Mouse (Mus musculus) stomach, postnatal 0 days (tissue): ENCODE data around the gene Tnr. TPM values are rescaled to one million over a fixed set of nuclear protein-coding genes. Genes with fewer than 3 reads are reported as not detected.
"Not testable (repeated sequence)": the region's sequence is repeated elsewhere in the genome, so short reads cannot be mapped to it uniquely, and the experiment has no call there.

Experiments
- ATAC-seq: fragments of 200-750 bp; cut with Nextera tagmentation; 2 replicates; pipeline ENCODE4 v1.8.0; 2017; ENCODE audit not compliant: low FRiP score, low TSS enrichment
- DNase-seq: peaks from one replicate; pipeline ENCODE4 v3.0.0-alpha.2; 2016; ENCODE audit warnings: low spot score
- H3K27ac ChIP-seq: fragments of 300-500 bp; sonication (generic); replicated peaks from 2 replicates; pipeline ENCODE4 v1.5.1; 2014; ENCODE audit warnings: mild to moderate bottlenecking, control low read depth
- H3K27me3 ChIP-seq: fragments of 300-500 bp; sonication (generic); 2 replicates; pipeline ENCODE4 v1.6.1; 2014; ENCODE audit warnings: low read length; ENCODE audit not compliant: control insufficient read depth, insufficient read depth
- H3K36me3 ChIP-seq: fragments of 300-500 bp; sonication (generic); 2 replicates; pipeline ENCODE4 v1.6.1; 2014; ENCODE audit warnings: low read length, mixed read lengths; ENCODE audit not compliant: control insufficient read depth, insufficient read depth
- H3K4me1 ChIP-seq: fragments of 300-500 bp; sonication (generic); replicated peaks from 2 replicates; pipeline ENCODE4 v1.6.1; 2014; ENCODE audit warnings: antibody characterized with exemption; ENCODE audit not compliant: control insufficient read depth, insufficient read depth
- H3K4me2 ChIP-seq: fragments of 300-500 bp; sonication (generic); replicated peaks from 2 replicates; pipeline ENCODE4 v1.6.1; 2014; ENCODE audit warnings: low read depth, mild to moderate bottlenecking, control low read depth, moderate library complexity
- H3K4me3 ChIP-seq: fragments of 300-500 bp; sonication (generic); 2 replicates; pipeline ENCODE4 v1.5.1; 2014; ENCODE audit warnings: low read depth, low read length, control low read depth
- H3K9ac ChIP-seq: fragments of 300-500 bp; sonication (generic); 2 replicates; pipeline ENCODE4 v1.6.1; 2014; ENCODE audit warnings: mild to moderate bottlenecking, low read length, control low read depth, mixed read lengths
- H3K9me3 ChIP-seq: fragments of 300-500 bp; sonication (generic); 2 replicates; pipeline ENCODE4 v1.6.1; 2016; ENCODE audit warnings: low read length; ENCODE audit not compliant: control insufficient read depth
- CTCF ChIP-seq: IDR thresholded peaks from 2 replicates; pipeline ENCODE4 v1.5.1; 2016; ENCODE audit warnings: antibody characterized with exemption, low read depth, mild to moderate bottlenecking, moderate library complexity
- EP300 ChIP-seq: optimal IDR thresholded peaks from 2 replicates; pipeline ENCODE3; 2016; ENCODE audit warnings: antibody characterized with exemption
- WGBS: fragments of 180-500 bp; shearing (Covaris S2); extraction: QIAGEN DNeasy Blood & Tissue Kit; methylation state at CpG from one replicate; pipeline ENCODE4 v1.1.7; 2014; 5-methylcytosine and 5-hydroxymethylcytosine counted together
- polyA plus RNA-seq: library from polyadenylated mRNA; unstranded; fragments of >200 nt; fragmentation: Nextera tagmentation; extraction: Ambion mirVana; gene quantifications from 2 replicates; pipeline ENCODE4 v1.2.1, GENCODE M21; 2015

Tnr gene
- polyA plus RNA-seq, 1 experiment from 2014 or later, result 0.10 TPM

DNA sequence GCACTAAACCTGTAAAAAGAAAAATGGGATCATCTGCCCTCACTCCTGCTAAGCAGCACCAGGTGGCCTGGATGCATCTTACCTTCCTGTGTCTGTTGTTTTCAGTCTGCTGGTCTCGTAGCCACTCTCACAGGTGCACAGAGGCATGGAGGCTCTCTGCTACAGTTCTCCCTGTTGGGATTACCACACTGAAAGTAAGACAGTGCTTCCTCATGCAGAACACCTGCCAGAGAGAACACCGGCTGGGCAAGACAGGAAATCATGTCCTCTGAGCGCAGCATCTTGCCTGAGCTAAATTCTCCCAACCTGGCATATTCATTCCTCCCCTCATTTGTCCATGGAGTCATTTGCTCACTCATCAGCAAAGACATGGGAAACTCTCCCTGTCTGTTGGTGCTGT, 415.8 kb downstream of the Tnr start:
- H3K4me3 ChIP-seq, result no peak overlapping the region
- no peak overlapping the region for H3K4me2 ChIP-seq
- no peak overlapping the region for H3K27ac ChIP-seq
- H3K9me3 ChIP-seq, result no peaks in the 10 kb centered on the region
- H3K36me3 ChIP-seq, result no peaks in the 10 kb centered on the region
- TF ChIP-seq EP300 (no peak), CTCF (no peak)
- H3K27me3 ChIP-seq, result no peaks in the 10 kb centered on the region
- 82% methylated on average over 3 of the region's 3 CpGs for WGBS
- no peak for ATAC-seq
- H3K9ac ChIP-seq, result no peak overlapping the region
- DNase-seq, result no peak
- H3K4me1 ChIP-seq, result no peaks in the 10 kb centered on the region

DNA sequence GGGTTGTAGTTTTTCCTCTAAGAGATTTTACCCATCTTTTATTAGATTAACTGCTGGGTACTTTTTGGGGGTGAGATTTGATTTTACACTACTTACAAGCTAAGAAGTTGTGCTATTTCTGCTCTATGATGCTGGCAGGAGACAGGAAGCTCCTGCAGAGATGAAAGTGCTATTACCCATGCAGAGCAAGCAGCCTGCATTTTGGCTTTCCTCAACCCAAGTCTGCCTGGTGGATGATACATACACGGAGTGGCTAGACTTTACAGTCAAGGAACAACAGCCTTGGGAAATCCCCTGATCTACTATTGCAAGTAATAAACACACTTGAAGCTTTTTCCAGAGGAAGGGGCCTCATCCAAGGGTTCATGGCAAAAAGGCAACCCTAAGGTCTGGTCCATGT, 430.0 kb downstream of the Tnr start:
- Histone ChIP-seq H3K4me2 (no peak overlapping the region), H3K36me3 (no peaks in the 10 kb centered on the region), H3K9ac (no peak overlapping the region), H3K9me3 (no peaks in the 10 kb centered on the region), H3K27ac (no peak overlapping the region), H3K4me3 (no peak overlapping the region), H3K4me1 (no peaks in the 10 kb centered on the region), H3K27me3 (no peaks in the 10 kb centered on the region)
- ATAC-seq, result no peak
- TF ChIP-seq EP300 (no peak), CTCF (no peak)
- WGBS, result 34% methylated on average over 1 of the region's 1 CpGs
- no peak for DNase-seq

DNA sequence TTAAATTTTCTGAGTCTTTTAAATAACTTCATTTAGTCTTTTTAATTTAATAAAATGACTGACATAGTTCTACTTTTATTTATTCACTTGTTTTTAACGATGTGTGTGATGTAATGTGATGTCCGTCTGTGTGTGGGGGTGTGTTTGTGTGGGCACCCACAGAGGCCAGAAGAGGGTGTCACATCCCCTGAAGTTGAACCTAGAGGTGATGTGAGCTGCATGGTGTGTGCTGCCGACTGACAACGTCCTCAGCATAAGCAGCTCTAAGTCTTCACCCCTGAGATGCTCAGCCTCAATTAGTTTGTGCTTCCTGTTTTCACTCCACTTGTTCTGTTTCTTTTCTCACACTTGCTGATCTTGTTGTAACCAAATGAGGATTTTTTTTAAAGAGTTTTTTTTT, 439.8 kb downstream of the Tnr start:
- Histone ChIP-seq H3K9ac (no peak overlapping the region), H3K4me3 (no peak overlapping the region), H3K36me3 (no peaks in the 10 kb centered on the region), H3K27me3 (no peaks in the 10 kb centered on the region), H3K27ac (no peak overlapping the region), H3K4me1 (no peaks in the 10 kb centered on the region), H3K9me3 (no peaks in the 10 kb centered on the region), H3K4me2 (no peak overlapping the region)
- no peak for DNase-seq
- TF ChIP-seq CTCF (no peak), EP300 (no peak)
- no peak for ATAC-seq
- WGBS, result 68% methylated on average over 4 of the region's 4 CpGs

DNA sequence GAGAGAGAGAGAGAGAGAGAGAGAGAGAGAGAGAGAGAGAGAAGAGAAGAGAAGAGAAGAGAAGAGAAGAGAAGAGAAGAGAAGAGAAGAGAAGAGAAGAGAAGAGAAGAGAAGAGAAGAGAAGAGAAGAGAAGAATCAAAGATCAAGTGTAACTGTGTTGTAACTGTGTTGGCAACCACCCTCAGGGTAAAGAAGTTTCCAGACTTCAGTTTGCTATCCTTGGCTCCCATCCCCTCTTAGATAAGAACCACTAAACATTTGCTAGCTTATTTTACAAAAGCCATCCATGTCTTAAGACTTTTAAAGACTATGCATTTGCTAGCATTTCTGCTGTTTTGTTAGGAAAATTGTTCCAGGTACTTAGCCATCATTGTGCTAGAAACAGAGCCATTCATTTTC, 442.7 kb downstream of the Tnr start:
- not testable (repeated sequence) for H3K27ac ChIP-seq, H3K9ac ChIP-seq, H3K4me1 ChIP-seq, ATAC-seq, H3K27me3 ChIP-seq, H3K4me3 ChIP-seq, H3K36me3 ChIP-seq, DNase-seq, H3K4me2 ChIP-seq, H3K9me3 ChIP-seq

DNA sequence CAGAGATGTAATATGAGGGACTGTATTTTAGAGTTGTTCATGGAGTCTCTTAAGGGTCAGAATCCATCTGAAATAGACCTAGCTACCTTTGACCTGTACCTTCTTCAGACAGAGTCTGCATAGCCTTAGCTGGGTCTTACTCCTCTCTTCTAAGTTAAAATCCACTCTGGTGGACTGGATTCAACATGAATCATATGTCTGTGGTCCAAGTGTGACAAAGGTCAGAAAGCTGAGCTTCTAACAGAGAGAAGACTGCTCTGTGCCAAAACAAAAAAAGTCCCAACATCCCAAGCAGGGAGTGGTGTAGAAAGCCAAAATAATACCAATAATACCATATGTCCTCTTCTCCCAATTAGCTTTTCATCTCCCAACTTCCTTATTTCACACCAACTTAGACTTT, 444.8 kb downstream of the Tnr start:
- DNase-seq, result no peak
- no peak for TF ChIP-seq CTCF
- no peak for TF ChIP-seq EP300

DNA sequence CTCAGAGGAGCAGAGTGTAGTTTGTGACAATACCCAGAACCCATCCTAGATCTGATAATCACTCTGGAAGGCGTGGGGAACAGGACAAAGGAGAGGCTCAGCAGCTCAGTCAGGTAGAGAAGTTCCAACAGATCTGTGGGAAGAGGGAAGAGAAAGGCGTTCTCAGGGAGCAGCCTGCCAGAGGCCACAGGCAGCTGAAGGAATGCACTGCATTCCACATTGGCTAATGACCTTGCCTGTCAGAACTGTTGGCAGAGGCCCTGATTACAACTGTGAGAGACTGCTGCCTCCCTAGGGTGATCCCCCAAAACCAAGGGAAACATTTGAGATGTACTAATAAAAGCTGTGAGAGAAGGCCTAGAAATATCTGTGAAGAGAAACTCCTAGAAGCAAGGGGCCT, 454.2 kb downstream of the Tnr start:
- DNase-seq, result no peak
- Histone ChIP-seq H3K9ac (no peak overlapping the region), H3K36me3 (no peaks in the 10 kb centered on the region), H3K4me1 (no peaks in the 10 kb centered on the region), H3K27me3 (no peaks in the 10 kb centered on the region), H3K27ac (no peak overlapping the region), H3K9me3 (no peaks in the 10 kb centered on the region), H3K4me2 (no peak overlapping the region), H3K4me3 (no peak overlapping the region)
- no peak for TF ChIP-seq CTCF
- TF ChIP-seq EP300, result no peak
- WGBS, result 32% methylated on average over 2 of the region's 2 CpGs
- no peak for ATAC-seq

More for the DNA sequence above, 444.8 kb downstream of the Tnr start:
- no peak for ATAC-seq
- H3K9ac ChIP-seq, result no peak overlapping the region
- H3K4me1 ChIP-seq, result no peaks in the 10 kb centered on the region
- no peak overlapping the region for H3K4me2 ChIP-seq
- no peaks in the 10 kb centered on the region for H3K36me3 ChIP-seq
- H3K9me3 ChIP-seq, result no peaks in the 10 kb centered on the region
- no peak overlapping the region for H3K4me3 ChIP-seq
- no peak overlapping the region for H3K27ac ChIP-seq
- no peaks in the 10 kb centered on the region for H3K27me3 ChIP-seq

DNA sequence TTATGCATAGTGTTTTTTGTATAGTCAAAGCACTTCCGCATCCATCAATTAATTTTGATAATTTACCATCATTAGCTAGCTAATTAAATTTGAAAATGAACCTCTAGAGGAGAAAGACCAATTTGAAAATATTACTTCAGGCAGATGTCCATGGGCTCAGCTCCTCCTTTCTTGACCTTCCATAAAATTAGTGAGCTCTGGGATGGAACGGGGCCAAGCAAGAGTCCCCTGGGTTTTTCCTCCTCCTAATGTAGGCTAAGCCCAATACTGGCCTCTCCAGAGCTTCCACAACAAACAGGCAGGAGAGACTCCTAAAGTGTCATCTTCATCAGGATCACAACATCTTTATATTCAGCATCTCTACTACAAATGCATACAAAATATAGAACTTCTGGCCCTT, 455.5 kb downstream of the Tnr start:
- no peak for ATAC-seq
- 92% methylated on average over 2 of the region's 2 CpGs for WGBS

More for the DNA sequence above, 455.5 kb downstream of the Tnr start:
- H3K9ac ChIP-seq, result no peak overlapping the region
- H3K4me3 ChIP-seq, result no peak overlapping the region
- no peaks in the 10 kb centered on the region for H3K27me3 ChIP-seq
- DNase-seq, result no peak
- H3K4me1 ChIP-seq, result no peaks in the 10 kb centered on the region
- H3K4me2 ChIP-seq, result no peak overlapping the region
- H3K9me3 ChIP-seq, result no peaks in the 10 kb centered on the region
- no peaks in the 10 kb centered on the region for H3K36me3 ChIP-seq
- TF ChIP-seq EP300 (no peak), CTCF (no peak)
- no peak overlapping the region for H3K27ac ChIP-seq
